Mouse (Mus musculus) hindbrain, embryonic 14.5 days (tissue): Measurements from ENCODE around the gene Ipo4. TPM values are rescaled to one million over a fixed set of nuclear protein-coding genes. Genes with fewer than 3 reads are reported as not detected.
A peak's percentile ranks its signal among the peaks of the same experiment; 100 is the strongest.

Source experiments
- ATAC-seq: fragments of 200-750 bp; cut with Nextera tagmentation; 2 replicates; pipeline ENCODE4 v1.8.0; 2017; ENCODE audit warnings: moderate number of reproducible peaks, mild to moderate bottlenecking, moderate TSS enrichment, moderate library complexity; ENCODE audit not compliant: low FRiP score
- DNase-seq: peaks from one replicate; pipeline ENCODE4 v3.0.0-alpha.2; 2015; ENCODE audit warnings: low spot score
- H3K27ac ChIP-seq: fragments of 300-500 bp; sonication (generic); 2 replicates; pipeline ENCODE4 v1.5.1; 2014; ENCODE audit warnings: mild to moderate bottlenecking, moderate library complexity
- H3K27me3 ChIP-seq: fragments of 300-500 bp; sonication (generic); 2 replicates; pipeline ENCODE4 v1.6.1; 2014; ENCODE audit warnings: mild to moderate bottlenecking, low read length, mixed read lengths; ENCODE audit not compliant: control insufficient read depth, insufficient read depth
- H3K36me3 ChIP-seq: fragments of 300-500 bp; sonication (generic); replicated peaks from 2 replicates; pipeline ENCODE4 v1.6.1; 2014; ENCODE audit not compliant: control insufficient read depth, insufficient read depth
- H3K4me1 ChIP-seq: fragments of 300-500 bp; sonication (generic); replicated peaks from 2 replicates; pipeline ENCODE4 v1.6.1; 2014; ENCODE audit warnings: antibody characterized with exemption, low read length, mixed read lengths; ENCODE audit not compliant: control insufficient read depth, insufficient read depth
- H3K4me2 ChIP-seq: fragments of 300-500 bp; sonication (generic); replicated peaks from 2 replicates; pipeline ENCODE4 v1.6.1; 2014; ENCODE audit warnings: mild to moderate bottlenecking, moderate library complexity
- H3K4me3 ChIP-seq: fragments of 300-500 bp; sonication (generic); replicated peaks from 2 replicates; pipeline ENCODE4 v1.5.1; 2014; ENCODE audit warnings: mild to moderate bottlenecking, low read length
- H3K9ac ChIP-seq: fragments of 300-500 bp; sonication (generic); 2 replicates; pipeline ENCODE4 v1.6.1; 2014
- H3K9me3 ChIP-seq: fragments of 300-500 bp; sonication (generic); 2 replicates; pipeline ENCODE4 v1.6.1; 2016; ENCODE audit warnings: low read length; ENCODE audit not compliant: control insufficient read depth
- WGBS: fragments of 180-500 bp; shearing (Covaris S2); extraction: QIAGEN DNeasy Blood & Tissue Kit; methylation state at CpG from one replicate; pipeline ENCODE4 v1.1.7; 2014; 5-methylcytosine and 5-hydroxymethylcytosine counted together
- polyA plus RNA-seq: library from polyadenylated mRNA; unstranded; fragments of >200 nt; fragmentation: Nextera tagmentation; extraction: Ambion mirVana; gene quantifications from 2 replicates; pipeline ENCODE4 v1.2.1, GENCODE M21; 2014

Gene Ipo4
- polyA plus RNA-seq, 1 experiment from 2014 or later, result 114 TPM

GRCm38 (mm10) chr14:55584702-55585565, 50.8 kb downstream of the Ipo4 start, which contains the start of gene Emc9:
Emc9 (minus strand) TSS chr14:55585302.
- H3K4me1 ChIP-seq, result peaks cover 3% of the 10 kb centered on the region
- peak; percentile 28 for DNase-seq
- H3K4me2 ChIP-seq, result peak within 1 kb of the TSS; percentile 80
- H3K27ac ChIP-seq, result peak within 1 kb of the TSS; percentile 57; the same call in 1 of the 2 replicates
- WGBS, result 3% methylated on average over 38 of the region's 43 CpGs
- peaks cover 34% of the 10 kb centered on the region; the same call in 1 of the 2 replicates for H3K36me3 ChIP-seq
- ATAC-seq, result peak; percentile 59
- peak within 1 kb of the TSS; percentile 48 for H3K4me3 ChIP-seq
- H3K9ac ChIP-seq, result peak within 1 kb of the TSS; percentile 77
- H3K9me3 ChIP-seq, result no peaks in the 10 kb centered on the region
- no peaks in the 10 kb centered on the region for H3K27me3 ChIP-seq

- H3K9me3 ChIP-seq, result no peaks in the 10 kb centered on the region
- peak overlapping the region; percentile 80 for H3K4me2 ChIP-seq
- H3K4me1 ChIP-seq, result peaks cover 2% of the 10 kb centered on the region; the same call in 1 of the 2 replicates
- peaks cover 34% of the 10 kb centered on the region; the same call in 1 of the 2 replicates for H3K36me3 ChIP-seq
- H3K4me3 ChIP-seq, result peak overlapping the region; percentile 48
- 39% methylated on average over 5 of the region's 5 CpGs for WGBS
- no peak for DNase-seq
- H3K9ac ChIP-seq, result peak overlapping the region; percentile 77
- no peak for ATAC-seq
- no peak overlapping the region for H3K27ac ChIP-seq
- no peaks in the 10 kb centered on the region for H3K27me3 ChIP-seq
These were observed 51.5 kb downstream of the Ipo4 start for GRCm38 (mm10) chr14:55584303-55584701.

GRCm38 (mm10) chr14:55581981-55582681, 53.6 kb downstream of the Ipo4 start:
- ATAC-seq, result no peak

GRCm38 (mm10) chr14:55580731-55581130, 55.0 kb downstream of the Ipo4 start:
- Histone ChIP-seq H3K27me3 (no peaks in the 10 kb centered on the region), H3K4me3 (no peak overlapping the region), H3K4me1 (peaks cover 13% of the 10 kb centered on the region), H3K27ac (no peak overlapping the region), H3K4me2 (no peak overlapping the region), H3K36me3 (peaks cover 17% of the 10 kb centered on the region; the same call in 1 of the 2 replicates), H3K9ac (no peak overlapping the region), H3K9me3 (no peaks in the 10 kb centered on the region)
- ATAC-seq (no peak), DNase-seq (no peak)
- WGBS, result 96% methylated on average over 16 of the region's 16 CpGs

More at GRCm38 (mm10) chr14:55581981-55582681, 53.6 kb downstream of the Ipo4 start:
- Histone ChIP-seq H3K4me3 (no peak overlapping the region), H3K27ac (no peak overlapping the region), H3K36me3 (peaks cover 22% of the 10 kb centered on the region; the same call in 1 of the 2 replicates), H3K9me3 (no peaks in the 10 kb centered on the region), H3K9ac (no peak overlapping the region), H3K27me3 (no peaks in the 10 kb centered on the region), H3K4me2 (no peak overlapping the region), H3K4me1 (peaks cover 13% of the 10 kb centered on the region)
- no peak for DNase-seq
- WGBS, result 77% methylated on average over 9 of the region's 9 CpGs

- no peak for ATAC-seq
- no peak for DNase-seq
- Histone ChIP-seq H3K27ac (no peak overlapping the region), H3K4me2 (no peak overlapping the region), H3K9me3 (no peaks in the 10 kb centered on the region), H3K27me3 (no peaks in the 10 kb centered on the region), H3K9ac (no peak overlapping the region), H3K36me3 (peaks cover 17% of the 10 kb centered on the region; the same call in 1 of the 2 replicates), H3K4me3 (no peak overlapping the region), H3K4me1 (peaks cover 11% of the 10 kb centered on the region)
- WGBS, result 86% methylated on average over 23 of the region's 23 CpGs
These were observed 56.0 kb downstream of the Ipo4 start for GRCm38 (mm10) chr14:55579511-55580496.

GRCm38 (mm10) chr14:55578668-55579269, 57.0 kb downstream of the Ipo4 start:
- H3K4me1 ChIP-seq, result peaks cover 10% of the 10 kb centered on the region
- H3K27ac ChIP-seq, result peak overlapping the region; percentile 91
- no peaks in the 10 kb centered on the region for H3K27me3 ChIP-seq
- peak overlapping the region; percentile 75 for H3K4me3 ChIP-seq
- 33% methylated on average over 6 of the region's 6 CpGs for WGBS
- peak; percentile 36 for DNase-seq
- peak overlapping the region; percentile 94 for H3K9ac ChIP-seq
- H3K9me3 ChIP-seq, result no peaks in the 10 kb centered on the region
- no peak for ATAC-seq
- H3K36me3 ChIP-seq, result peaks cover 17% of the 10 kb centered on the region; the same call in 1 of the 2 replicates
- H3K4me2 ChIP-seq, result peak overlapping the region; percentile 97

- Histone ChIP-seq H3K27ac (peak within 1 kb of the TSS; percentile 91), H3K4me1 (peaks cover 10% of the 10 kb centered on the region), H3K27me3 (no peaks in the 10 kb centered on the region), H3K36me3 (peaks cover 17% of the 10 kb centered on the region; the same call in 1 of the 2 replicates), H3K9ac (peak within 1 kb of the TSS; percentile 94), H3K9me3 (no peaks in the 10 kb centered on the region), H3K4me3 (peak within 1 kb of the TSS; percentile 75), H3K4me2 (peak within 1 kb of the TSS; percentile 97)
- WGBS, result under 1% methylated on average over 32 of the region's 32 CpGs
- ATAC-seq (peak; percentile 93), DNase-seq (peak; percentile 75)
These were observed 57.7 kb downstream of the Ipo4 start, which contains the start of gene Psme1 for GRCm38 (mm10) chr14:55577871-55578667. Psme1 (plus strand) TSS chr14:55578123.
